Mouse (Mus musculus) brain, embryonic 18.5 days (tissue): ENCODE measurements at regions not wholly inside any gene's neighbourhood (a gene's known extent, or its start where the extent isn't known, plus 50 kb on each side); places are given as distances from the start of the nearest gene placed in this dataset.

Experiments
- DNase-seq: peaks from one replicate; pipeline ENCODE4 v3.0.0-alpha.2; 2012; ENCODE audit warnings: low read depth, low spot score

- DNase-seq, result no peak
Observed at GRCm38 (mm10) chr3:119976363-119976762, 192.1 kb upstream of the Ptbp2 start.

- no peak for DNase-seq
Observed at GRCm38 (mm10) chr3:119958799-119959467, 174.7 kb upstream of the Ptbp2 start.

- DNase-seq, result no peak
Observed at GRCm38 (mm10) chr3:119957529-119957928, 173.3 kb upstream of the Ptbp2 start.

GRCm38 (mm10) chr3:119955745-119956615 lies 171.7 kb upstream of the Ptbp2 start:
- DNase-seq, result no peak

GRCm38 (mm10) chr3:119950721-119951120 lies 166.5 kb upstream of the Ptbp2 start:
- no peak for DNase-seq

GRCm38 (mm10) chr3:119950070-119950469 lies 165.8 kb upstream of the Ptbp2 start:
- no peak for DNase-seq

- DNase-seq, result no peak
Observed at GRCm38 (mm10) chr3:119949620-119950019, 165.4 kb upstream of the Ptbp2 start.

GRCm38 (mm10) chr3:119949041-119949470 lies 164.8 kb upstream of the Ptbp2 start:
- DNase-seq, result no peak

GRCm38 (mm10) chr3:119947126-119947525 lies 162.9 kb upstream of the Ptbp2 start:
- DNase-seq, result no peak

- no peak for DNase-seq
Observed at GRCm38 (mm10) chr3:119944115-119944514, 159.8 kb upstream of the Ptbp2 start.

GRCm38 (mm10) chr3:119939091-119939490 lies 154.8 kb upstream of the Ptbp2 start:
- no peak for DNase-seq

- no peak for DNase-seq
Observed at GRCm38 (mm10) chr3:119938425-119938824, 154.2 kb upstream of the Ptbp2 start.

- DNase-seq, result no peak
Observed at GRCm38 (mm10) chr3:119936526-119936925, 152.3 kb upstream of the Ptbp2 start.

- no peak for DNase-seq
Observed at GRCm38 (mm10) chr3:119933049-119933511, 148.8 kb upstream of the Ptbp2 start.

- DNase-seq, result no peak
Observed at GRCm38 (mm10) chr3:119928281-119928680, 144.0 kb upstream of the Ptbp2 start.

GRCm38 (mm10) chr3:119919501-119920141 lies 135.4 kb upstream of the Ptbp2 start:
- no peak for DNase-seq

- no peak for DNase-seq
Observed at GRCm38 (mm10) chr3:119915984-119916865, 132.0 kb upstream of the Ptbp2 start.

GRCm38 (mm10) chr3:119911532-119911931 lies 127.3 kb upstream of the Ptbp2 start:
- no peak for DNase-seq

- no peak for DNase-seq
Observed at GRCm38 (mm10) chr3:119904244-119904643, 120.0 kb upstream of the Ptbp2 start.

- DNase-seq, result no peak
Observed at GRCm38 (mm10) chr3:119895141-119895540, 110.9 kb upstream of the Ptbp2 start.

- DNase-seq, result no peak
Observed at GRCm38 (mm10) chr3:119894035-119894434, 109.8 kb upstream of the Ptbp2 start.
